Mouse (Mus musculus) right cerebral cortex, adult 2 months (tissue): ENCODE data around the gene Asb17.
A peak's percentile ranks its signal among the peaks of the same experiment; 100 is the strongest.
"Not testable (repeated sequence)": the region's sequence is repeated elsewhere in the genome, so short reads cannot be mapped to it uniquely, and the experiment has no call there.

Experiments
- DNase-seq, 2 experiments: peaks; one replicate each; pipeline ENCODE4 v3.0.0; 2021 to 2022; ENCODE audit warnings: low spot score in 2 of 2

The Asb17 gene

GRCm38 (mm10) chr3:153844030-153844429 lies at the start of gene Asb17:
Gene Asb17, plus strand, starts transcription at chr3:153844209.
- no peak for DNase-seq

- no peak for DNase-seq
These were observed 46.4 kb upstream of the Asb17 start for GRCm38 (mm10) chr3:153797574-153797973.

GRCm38 (mm10) chr3:153799603-153800002 lies 44.4 kb upstream of the Asb17 start:
- no peak for DNase-seq

- no peak for DNase-seq
These were observed 43.3 kb upstream of the Asb17 start for GRCm38 (mm10) chr3:153800690-153801089.

GRCm38 (mm10) chr3:153801541-153801940 lies 42.5 kb upstream of the Asb17 start:
- DNase-seq = no peak

GRCm38 (mm10) chr3:153802640-153803039 lies 41.4 kb upstream of the Asb17 start:
- no peak for DNase-seq

- DNase-seq = no peak
These were observed 40.0 kb upstream of the Asb17 start for GRCm38 (mm10) chr3:153804032-153804431.

- DNase-seq = peak; percentile 97 to 98
These were observed 37.8 kb upstream of the Asb17 start for GRCm38 (mm10) chr3:153806077-153806772.

- DNase-seq = no peak
These were observed 37.1 kb upstream of the Asb17 start for GRCm38 (mm10) chr3:153806773-153807443.

- no peak for DNase-seq
These were observed 36.4 kb upstream of the Asb17 start for GRCm38 (mm10) chr3:153807444-153808149.

- DNase-seq = no peak
These were observed 35.6 kb upstream of the Asb17 start for GRCm38 (mm10) chr3:153808406-153808805.

- DNase-seq = no peak
These were observed 30.0 kb upstream of the Asb17 start for GRCm38 (mm10) chr3:153814026-153814425.

GRCm38 (mm10) chr3:153817376-153817890 lies 26.6 kb upstream of the Asb17 start:
- no peak for DNase-seq

- DNase-seq = no peak
These were observed 25.3 kb upstream of the Asb17 start for GRCm38 (mm10) chr3:153818723-153819122.

- DNase-seq = no peak
These were observed 24.6 kb upstream of the Asb17 start for GRCm38 (mm10) chr3:153819438-153819837.

- DNase-seq = no peak
These were observed 20.1 kb upstream of the Asb17 start for GRCm38 (mm10) chr3:153823671-153824515.

GRCm38 (mm10) chr3:153825197-153825596 lies 18.8 kb upstream of the Asb17 start:
- no peak for DNase-seq

GRCm38 (mm10) chr3:153826616-153827015 lies 17.4 kb upstream of the Asb17 start:
- DNase-seq = no peak

GRCm38 (mm10) chr3:153829788-153830187 lies 14.2 kb upstream of the Asb17 start:
- not testable (repeated sequence) for DNase-seq

- DNase-seq = no peak
These were observed 12.8 kb upstream of the Asb17 start for GRCm38 (mm10) chr3:153831014-153831872.
